14 mouse cellular contexts compared by ENCODE assay signal in genomic region chr7:35785579-35785978, GRCm38 (mm10).
"Had no signal": no experiment of that assay in that cellular context is flagged by ENCODE, and none has a peak within 500 bp of the region (broad histone marks: within the 10 kb centered on the region; RNA-seq: fewer than 3 reads in every experiment).

No protein-coding gene starts in this region.

- ATAC-seq: midbrain, embryonic 15.5 days had no signal

- H3K9me3 ChIP-seq: kidney, embryonic 15.5 days; limb, embryonic 13.5 days; megakaryocyte, embryonic 14.5 days; midbrain, embryonic 15.5 days; neural tube, embryonic 12.5 days had no signal

- H3K4me2 ChIP-seq: hindbrain, embryonic 14.5 days; kidney, embryonic 15.5 days; limb, embryonic 13.5 days; midbrain, embryonic 11.5 days; midbrain, embryonic 15.5 days; neural tube, embryonic 12.5 days had no signal

- H3K9ac ChIP-seq: hindbrain, embryonic 14.5 days; kidney, embryonic 15.5 days; limb, embryonic 13.5 days; liver, embryonic 14.5 days; midbrain, embryonic 15.5 days; neural tube, embryonic 12.5 days had no signal

- H3K27ac ChIP-seq: hindbrain, embryonic 14.5 days; kidney, embryonic 15.5 days; limb, embryonic 13.5 days; liver, embryonic 14.5 days; macrophage; midbrain, embryonic 15.5 days; neural tube, embryonic 12.5 days had no signal

- DNase-seq: kidney, adult 2 months; kidney, postnatal 14 days; layer of hippocampus, postnatal 36 days; left cerebral cortex, postnatal 4 days; thymus, postnatal 4 days had no signal

- H3K27me3 ChIP-seq: kidney, embryonic 15.5 days; limb, embryonic 13.5 days; megakaryocyte, embryonic 14.5 days; midbrain, embryonic 15.5 days; neural tube, embryonic 12.5 days had no signal

- H3K4me3 ChIP-seq: kidney, embryonic 15.5 days; limb, embryonic 13.5 days; megakaryocyte, embryonic 14.5 days; midbrain, embryonic 15.5 days; neural tube, embryonic 12.5 days had no signal

- H3K4me1 ChIP-seq: kidney, embryonic 15.5 days; limb, embryonic 13.5 days; midbrain, embryonic 15.5 days; neural tube, embryonic 12.5 days had no signal
